Mouse (Mus musculus): ENCODE measurements at regions not wholly inside any gene's neighbourhood (a gene's known extent, or its start where the extent isn't known, plus 50 kb on each side); places are given as distances from the start of the nearest gene placed in this dataset.

GRCm38 (mm10) chr12:112387836-112388235 lies 101.4 kb upstream of the A530016L24Rik start:
- DNase-seq = no peak

- no peak for DNase-seq
Observed at GRCm38 (mm10) chr12:112395909-112396308, 93.3 kb upstream of the A530016L24Rik start.

- DNase-seq = no peak
Observed at GRCm38 (mm10) chr12:112403688-112404240, 85.5 kb upstream of the A530016L24Rik start.

GRCm38 (mm10) chr12:112404338-112404737 lies 84.9 kb upstream of the A530016L24Rik start:
- DNase-seq = no peak

- DNase-seq = no peak
Observed at GRCm38 (mm10) chr12:112405781-112406213, 83.5 kb upstream of the A530016L24Rik start.

- no peak for DNase-seq
Observed at GRCm38 (mm10) chr12:112411612-112412350, 77.5 kb upstream of the A530016L24Rik start.

DNA sequence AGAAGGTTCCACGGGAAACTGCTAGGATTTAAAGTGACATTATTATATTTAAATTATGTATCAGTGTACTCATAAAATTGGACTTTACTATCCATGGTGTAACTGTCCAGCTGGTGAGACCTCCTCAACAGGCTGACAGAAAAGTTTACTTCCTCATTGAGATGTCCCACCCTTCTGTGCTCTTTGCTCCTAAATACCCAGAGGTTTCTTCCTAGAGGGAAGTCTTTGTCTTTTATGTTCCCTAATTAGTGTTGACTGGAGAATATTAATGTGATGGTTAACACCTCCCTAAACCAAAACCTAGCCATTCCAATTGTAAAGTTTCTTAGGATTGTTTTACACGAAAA lies 76.9 kb upstream of the A530016L24Rik start:
- DNase-seq = no peak

DNA sequence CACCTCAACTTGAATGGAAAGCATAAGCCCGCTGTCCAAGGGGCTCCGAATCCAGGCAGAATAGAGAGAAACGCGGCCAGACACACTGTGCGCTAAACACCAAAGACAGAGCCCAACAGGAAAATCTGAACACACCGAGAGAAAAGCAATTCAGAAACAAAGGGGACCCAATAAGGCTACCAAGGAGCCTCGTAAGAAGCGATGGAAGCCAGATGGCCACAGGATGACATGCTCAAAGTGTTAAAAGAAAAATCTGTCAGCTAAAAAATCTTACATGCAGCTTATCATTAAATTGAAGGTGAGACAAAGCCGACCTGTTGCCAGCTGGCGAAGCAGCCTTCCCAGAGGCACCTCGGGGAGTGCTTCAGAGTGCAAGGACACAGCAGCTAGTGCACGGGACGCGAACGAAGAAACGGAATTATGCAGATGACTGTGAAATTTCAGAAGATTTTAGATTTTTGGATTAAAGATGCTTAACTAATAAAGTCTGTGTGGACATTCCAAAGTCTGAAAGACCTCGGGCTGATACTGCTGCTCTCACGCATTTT lies 73.2 kb upstream of the A530016L24Rik start:
- DNase-seq = no peak

DNA sequence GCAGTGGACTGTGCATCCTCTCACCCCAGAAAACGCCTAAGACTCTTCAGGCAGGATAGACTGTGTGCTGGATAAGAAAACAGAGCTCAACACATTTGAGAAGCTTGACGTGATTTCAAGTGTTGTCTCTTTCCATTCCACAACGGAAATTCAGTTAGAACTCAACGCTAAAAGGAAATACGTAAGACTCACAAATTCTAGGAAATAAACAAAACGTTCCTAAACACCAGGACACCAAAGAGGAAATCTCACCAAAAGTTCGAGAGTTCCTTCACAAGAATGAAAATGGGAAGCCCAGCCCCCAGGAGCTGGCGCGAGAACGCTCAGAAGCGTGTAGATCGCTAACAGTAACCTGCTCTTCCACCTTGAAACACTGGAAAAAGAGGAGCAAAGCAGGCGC lies 72.7 kb upstream of the A530016L24Rik start:
- DNase-seq = no peak

DNA sequence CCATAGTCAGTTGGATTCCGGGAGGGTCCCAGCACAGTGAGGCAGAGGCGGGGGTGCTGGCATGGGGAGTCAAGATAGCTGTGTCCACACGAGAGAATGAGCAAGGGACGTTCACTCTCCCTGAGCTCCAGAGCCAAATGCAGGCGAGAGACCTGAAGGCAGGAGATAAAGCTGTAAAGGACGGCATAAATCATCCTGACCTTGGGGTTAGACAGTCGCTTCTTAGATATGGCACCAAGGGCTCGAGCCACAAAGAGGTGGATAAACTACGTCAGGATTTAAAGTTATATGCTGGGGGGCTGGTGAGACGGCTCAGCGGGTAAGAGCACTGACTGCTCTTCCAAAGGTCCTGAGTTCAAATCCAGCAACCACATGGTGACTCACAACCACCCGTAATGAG lies 70.6 kb upstream of the A530016L24Rik start:
- no peak for DNase-seq

GRCm38 (mm10) chr12:112422177-112422576 lies 67.1 kb upstream of the A530016L24Rik start:
- no peak for DNase-seq

- no peak for DNase-seq
Observed at GRCm38 (mm10) chr12:112424150-112424549, 65.1 kb upstream of the A530016L24Rik start.

DNA sequence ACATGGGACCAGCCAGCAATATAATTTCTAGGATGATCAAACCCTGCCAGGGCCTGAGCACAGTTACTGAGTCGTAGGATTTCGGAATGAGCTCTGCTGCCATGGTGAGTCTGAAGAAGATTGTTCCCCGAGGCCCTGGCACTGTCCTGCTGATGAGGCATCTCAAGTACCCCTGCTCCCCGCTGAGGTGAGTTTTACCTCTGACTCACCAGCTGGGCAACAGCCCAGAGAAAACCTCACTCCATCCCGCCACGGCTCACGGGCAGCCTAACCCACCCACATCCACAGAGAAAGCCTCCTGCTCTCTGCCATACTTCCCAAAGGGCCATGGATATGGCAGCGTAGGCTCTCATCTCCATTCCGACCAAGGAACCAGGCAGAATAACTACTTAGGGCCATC lies 62.6 kb upstream of the A530016L24Rik start:
- no peak for DNase-seq

- DNase-seq = no peak
Observed at GRCm38 (mm10) chr12:112430104-112430846, 59.0 kb upstream of the A530016L24Rik start.

DNA sequence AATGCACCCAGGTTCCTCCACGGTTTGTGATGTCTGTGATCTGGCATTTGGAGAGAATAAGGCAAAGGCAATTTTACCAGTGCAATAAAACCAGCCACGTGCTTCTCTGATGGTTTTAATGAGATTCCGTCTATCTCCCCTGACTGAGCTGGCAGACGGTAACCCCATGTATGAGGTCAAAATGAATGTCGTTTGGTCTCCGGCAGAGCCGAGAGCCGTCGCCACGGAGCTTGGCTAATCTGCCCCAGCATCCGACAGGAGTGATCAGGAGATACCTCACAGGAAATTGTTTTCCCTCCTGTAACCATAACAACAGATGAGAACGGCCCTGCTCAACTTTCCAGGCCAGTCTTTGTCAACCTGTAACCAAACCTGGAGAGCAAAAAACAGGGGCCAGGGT lies 55.9 kb upstream of the A530016L24Rik start:
- no peak for DNase-seq

DNA sequence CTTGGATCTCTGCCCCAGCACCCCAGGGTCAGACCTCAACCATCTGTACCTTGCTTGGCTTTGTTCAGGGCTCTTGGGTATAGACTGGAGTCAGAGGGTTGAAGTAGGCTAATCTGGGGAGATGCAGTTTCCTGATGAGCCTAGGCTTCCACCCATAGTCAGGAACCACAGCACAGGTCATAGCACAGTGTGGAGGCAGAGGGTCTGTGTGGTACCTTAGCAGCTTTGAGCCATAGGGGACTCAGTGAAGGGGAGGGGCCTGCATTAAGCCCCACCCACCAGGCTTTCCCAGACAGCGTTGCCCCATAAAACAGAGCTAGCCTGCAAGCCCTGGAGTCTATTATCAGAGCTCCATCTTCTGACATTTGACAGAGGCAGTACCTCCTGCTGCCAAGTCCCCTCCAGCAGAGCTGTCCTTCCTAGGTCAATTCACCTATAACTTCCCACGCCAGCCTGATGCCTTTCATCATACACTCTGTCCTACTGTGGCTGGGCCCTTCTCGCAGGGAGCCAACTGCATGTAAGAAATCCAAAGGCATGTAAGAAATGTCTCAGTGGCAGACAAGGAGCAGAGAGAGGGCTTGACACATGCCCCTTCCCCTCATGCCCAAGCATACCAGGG lies 54.5 kb upstream of the A530016L24Rik start:
- DNase-seq = no peak

DNA sequence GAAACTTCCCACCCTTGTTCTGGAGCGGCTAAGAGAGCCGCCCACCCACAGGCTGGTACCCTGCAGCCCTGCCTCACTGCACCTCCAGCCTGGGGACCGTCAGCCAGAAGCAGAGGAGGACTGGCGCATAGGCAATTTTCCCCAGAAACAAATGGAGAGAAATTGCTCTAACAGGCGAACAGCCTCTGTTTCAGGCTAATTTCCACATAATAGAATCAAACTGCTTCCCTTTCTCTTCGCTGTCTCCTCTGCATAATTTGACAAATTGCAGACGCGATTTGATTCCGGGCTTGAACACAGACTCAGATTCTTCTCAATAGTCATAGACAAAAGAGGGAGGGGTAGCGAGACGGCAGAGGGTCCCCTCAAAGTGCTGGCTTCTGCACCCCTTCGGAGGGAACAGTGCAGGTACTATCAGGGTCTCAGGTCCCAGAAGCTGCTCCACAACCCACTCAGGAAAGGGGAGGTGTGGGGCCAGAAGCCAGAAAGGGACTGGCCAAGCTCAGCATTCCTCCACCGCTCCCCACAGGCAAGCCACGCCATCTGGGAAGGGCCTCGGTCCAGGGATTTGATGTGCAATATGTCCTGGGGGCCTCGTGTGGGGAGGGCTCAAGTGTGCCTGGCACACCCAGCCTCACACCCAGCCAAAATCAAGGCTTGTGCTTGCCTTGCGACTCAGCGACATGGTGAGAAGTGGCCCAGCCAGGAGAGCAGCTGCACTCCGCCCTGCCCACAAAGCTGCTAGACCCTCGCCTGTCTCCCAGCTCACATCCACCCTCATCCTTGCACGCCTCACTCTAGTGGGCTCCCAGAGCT lies 53.7 kb upstream of the A530016L24Rik start:
- DNase-seq = no peak

GRCm38 (mm10) chr12:112437046-112437445 lies 52.2 kb upstream of the A530016L24Rik start:
- DNase-seq = no peak

DNA sequence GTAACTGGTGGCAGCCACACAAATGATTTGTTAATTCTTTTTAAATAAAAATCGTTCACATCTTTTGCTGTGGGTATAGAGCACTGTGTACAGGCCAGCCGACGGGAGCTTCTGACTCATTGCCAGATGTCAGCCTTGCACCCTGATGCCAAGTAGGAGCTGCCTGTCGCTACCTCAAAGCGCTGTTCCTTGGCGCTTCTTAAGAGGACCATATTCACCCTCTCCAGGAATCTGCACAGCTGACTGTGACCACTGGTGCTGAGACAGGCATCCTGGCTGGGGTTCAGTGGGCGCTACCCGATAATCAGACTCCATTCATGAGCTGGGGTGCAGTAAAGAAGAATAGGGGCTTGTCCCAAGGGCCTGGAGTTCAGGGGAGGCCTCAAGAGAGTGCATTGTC lies 51.0 kb upstream of the A530016L24Rik start:
- DNase-seq = no peak

Measured in heart, postnatal 4 days (tissue).